Mouse (Mus musculus): ENCODE measurements at regions not wholly inside any gene's neighbourhood (a gene's known extent, or its start where the extent isn't known, plus 50 kb on each side); places are given as distances from the start of the nearest gene placed in this dataset.

- DNase-seq (ENCODE audit: low spot score) = no peak
Observed at GRCm38 (mm10) chr1:77261678-77262077, 253.2 kb downstream of the Epha4 start.

- no peak for DNase-seq (ENCODE audit: low spot score)
Observed at GRCm38 (mm10) chr1:77265677-77266076, 249.2 kb downstream of the Epha4 start.

GRCm38 (mm10) chr1:77267311-77268003 lies 247.4 kb downstream of the Epha4 start:
- no peak for DNase-seq (ENCODE audit: low spot score)

GRCm38 (mm10) chr1:77275297-77275696 lies 239.6 kb downstream of the Epha4 start:
- no peak for DNase-seq (ENCODE audit: low spot score)

- no peak for DNase-seq (ENCODE audit: low spot score)
Observed at GRCm38 (mm10) chr1:77279566-77279965, 235.3 kb downstream of the Epha4 start.

- DNase-seq (ENCODE audit: low spot score) = no peak
Observed at GRCm38 (mm10) chr1:77280373-77281038, 234.4 kb downstream of the Epha4 start.

GRCm38 (mm10) chr1:77281741-77282140 lies 233.1 kb downstream of the Epha4 start:
- no peak for DNase-seq (ENCODE audit: low spot score)

- DNase-seq (ENCODE audit: low spot score) = no peak
Observed at GRCm38 (mm10) chr1:77298713-77299132, 216.2 kb downstream of the Epha4 start.

GRCm38 (mm10) chr1:77300806-77301205 lies 214.1 kb downstream of the Epha4 start:
- DNase-seq (ENCODE audit: low spot score) = no peak

GRCm38 (mm10) chr1:77304770-77305169 lies 210.1 kb downstream of the Epha4 start:
- DNase-seq (ENCODE audit: low spot score) = no peak

GRCm38 (mm10) chr1:77307745-77308144 lies 207.1 kb downstream of the Epha4 start:
- no peak for DNase-seq (ENCODE audit: low spot score)

GRCm38 (mm10) chr1:77313119-77313518 lies 201.8 kb downstream of the Epha4 start:
- DNase-seq (ENCODE audit: low spot score) = no peak

GRCm38 (mm10) chr1:77315347-77315746 lies 199.5 kb downstream of the Epha4 start:
- DNase-seq (ENCODE audit: low spot score) = no peak

GRCm38 (mm10) chr1:77316198-77316597 lies 198.7 kb downstream of the Epha4 start:
- no peak for DNase-seq (ENCODE audit: low spot score)
